Mouse (Mus musculus): Measurements from ENCODE around the gene Krt90. TPM values are rescaled to one million over a fixed set of nuclear protein-coding genes. Genes with fewer than 3 reads are reported as not detected.

The Krt90 gene
- total and polyA plus RNA-seq, 2 experiments: not detected

DNA sequence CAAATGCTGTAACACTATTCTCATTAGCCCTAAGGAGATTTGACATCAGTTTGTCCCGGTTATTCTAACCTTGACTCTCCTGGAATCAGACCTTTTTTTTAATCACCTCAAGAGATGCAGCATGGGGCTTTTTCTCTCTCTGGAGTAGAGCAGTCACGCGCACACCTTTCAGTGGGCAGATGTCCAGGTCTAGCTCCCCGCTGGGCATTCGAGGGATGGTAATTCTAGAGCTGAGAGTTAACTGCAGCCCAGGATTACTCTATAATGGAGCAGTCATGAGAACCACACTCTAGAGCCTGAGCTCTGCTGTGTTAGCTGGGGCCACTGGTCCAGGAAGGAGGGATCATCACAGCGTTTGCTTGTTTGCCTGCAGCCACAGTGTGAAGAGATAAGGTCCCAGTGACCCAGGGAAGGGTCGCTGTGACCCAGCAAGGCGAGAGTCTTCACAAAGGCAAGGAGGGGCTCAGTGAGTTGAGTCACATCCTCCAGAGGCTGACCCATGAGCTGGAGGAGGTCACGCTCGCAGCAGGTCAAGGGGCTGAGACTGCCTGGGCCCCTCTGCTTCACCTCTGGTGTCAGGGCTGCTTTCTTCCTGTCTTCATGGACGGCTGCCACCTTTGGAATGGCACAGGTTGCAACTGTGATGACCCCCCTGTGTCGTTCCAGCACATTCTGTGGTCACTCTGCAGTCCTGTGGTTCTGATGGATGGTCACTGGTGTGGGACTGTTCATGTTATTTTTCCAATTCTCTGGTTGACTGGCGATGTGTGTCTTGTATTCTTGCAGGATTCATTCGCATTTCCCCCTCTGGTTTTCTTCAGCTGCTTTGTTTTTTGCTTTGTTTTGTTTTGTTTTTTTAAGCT lies 55.6 kb downstream of the Krt90 start:
- Histone ChIP-seq H3K79me2 (ENCODE audit: control insufficient read depth, insufficient read depth, low read length) (no peaks in the 10 kb centered on the region), H3K4me3 (ENCODE audit: insufficient read depth, low read depth, low read length) (no peak overlapping the region), H3K36me3 (ENCODE audit: control insufficient read depth, insufficient read depth, low read length) (no peaks in the 10 kb centered on the region), H3K27ac (replicated peaks; ENCODE audit: insufficient read depth, low read depth, low read length) (no peak overlapping the region), H3K9ac (ENCODE audit: low read depth, low read length) (no peak overlapping the region), H3K27me3 (ENCODE audit: control insufficient read depth, insufficient read depth, low read length) (no peaks in the 10 kb centered on the region), H3K4me1 (ENCODE audit: control insufficient read depth, insufficient read depth, low read length) (no peaks in the 10 kb centered on the region)
- DNase-seq (ENCODE audit: extremely low read depth, low read depth, low spot score): no peak
- TF ChIP-seq CTCF (IDR thresholded peaks at IDR 0.05; ENCODE audit: low read depth, low read length) (no peak), POLR2A (IDR thresholded peaks at IDR 0.05; ENCODE audit: extremely low read depth, insufficient read depth, low read length) (no peak)
- 37% methylated on average over 14 of the region's 14 CpGs for WGBS

Other genes starting within 250 kb of the Krt90 start
- 0.07 and 0.09 TPM in 2 replicates for gene Krt80, start 192.8 kb downstream of the Krt90 start, total RNA-seq (2014; rRNA removed)
- gene Krt80, start 192.8 kb downstream of the Krt90 start, polyA plus RNA-seq (2012; rRNA removed): 0.15 and 0.46 TPM in 2 replicates
- 0.20 and 0.37 TPM in 2 replicates for gene Krt7, start 151.9 kb downstream of the Krt90 start, total RNA-seq (2014; rRNA removed)
- gene Krt7, start 151.9 kb downstream of the Krt90 start, polyA plus RNA-seq (2012; rRNA removed): 0.29 and 0.31 TPM in 2 replicates
- gene Krt87, start 124.1 kb downstream of the Krt90 start, total RNA-seq (2014; rRNA removed): not detected in 2 replicates
- gene Krt87, start 124.1 kb downstream of the Krt90 start, polyA plus RNA-seq (2012; rRNA removed): not detected in 2 replicates
- not detected in 2 replicates for gene Krt88, start 115.2 kb downstream of the Krt90 start, total RNA-seq (2014; rRNA removed)
- not detected in 2 replicates for gene Krt88, start 115.2 kb downstream of the Krt90 start, polyA plus RNA-seq (2012; rRNA removed)
- not detected in 2 replicates for gene Krt81, start 99.2 kb downstream of the Krt90 start, total RNA-seq (2014; rRNA removed)
- gene Krt81, start 99.2 kb downstream of the Krt90 start, polyA plus RNA-seq (2012; rRNA removed): not detected in 2 replicates
- not detected in 2 replicates for gene Krt86, start 89.5 kb downstream of the Krt90 start, total RNA-seq (2014; rRNA removed)
- not detected in 2 replicates for gene Krt86, start 89.5 kb downstream of the Krt90 start, polyA plus RNA-seq (2012; rRNA removed)
- not detected in 2 replicates for gene Krt83, start 71.4 kb downstream of the Krt90 start, total RNA-seq (2014; rRNA removed)
- gene Krt83, start 71.4 kb downstream of the Krt90 start, polyA plus RNA-seq (2012; rRNA removed): not detected in 2 replicates
- not detected in 2 replicates for gene Gm49425, start 45.7 kb downstream of the Krt90 start, total RNA-seq (2014; rRNA removed)
- not detected in 2 replicates for gene Gm49425, start 45.7 kb downstream of the Krt90 start, polyA plus RNA-seq (2012; rRNA removed)
- not detected in 2 replicates for gene Krt84, start 30.1 kb downstream of the Krt90 start, total RNA-seq (2014; rRNA removed)
- gene Krt84, start 30.1 kb downstream of the Krt90 start, polyA plus RNA-seq (2012; rRNA removed): not detected in 2 replicates
- not detected in 2 replicates for gene Krt82, start 12.3 kb downstream of the Krt90 start, total RNA-seq (2014; rRNA removed)
- not detected in 2 replicates for gene Krt82, start 12.3 kb downstream of the Krt90 start, polyA plus RNA-seq (2012; rRNA removed)
- gene Krt75, start 11.0 kb upstream of the Krt90 start, total RNA-seq (2014; rRNA removed): not detected in 2 replicates
- gene Krt75, start 11.0 kb upstream of the Krt90 start, polyA plus RNA-seq (2012; rRNA removed): not detected in 2 replicates
- gene Gm5414, start 65.2 kb upstream of the Krt90 start, total RNA-seq (2014; rRNA removed): not detected in 2 replicates
- not detected in 2 replicates for gene Gm5414, start 65.2 kb upstream of the Krt90 start, polyA plus RNA-seq (2012; rRNA removed)
- not detected in 2 replicates for gene Gm5478, start 84.4 kb upstream of the Krt90 start, total RNA-seq (2014; rRNA removed)
- not detected in 2 replicates for gene Gm5478, start 84.4 kb upstream of the Krt90 start, polyA plus RNA-seq (2012; rRNA removed)
- gene Krt6b, start 117.3 kb upstream of the Krt90 start, total RNA-seq (2014; rRNA removed): not detected in 2 replicates
- gene Krt6b, start 117.3 kb upstream of the Krt90 start, polyA plus RNA-seq (2012; rRNA removed): not detected in 2 replicates
- not detected in 2 replicates for gene Krt6a, start 131.4 kb upstream of the Krt90 start, total RNA-seq (2014; rRNA removed)
- not detected in 2 replicates for gene Krt6a, start 131.4 kb upstream of the Krt90 start, polyA plus RNA-seq (2012; rRNA removed)
- not detected in 2 replicates for gene Krt5, start 149.9 kb upstream of the Krt90 start, total RNA-seq (2014; rRNA removed)
- gene Krt5, start 149.9 kb upstream of the Krt90 start, polyA plus RNA-seq (2012; rRNA removed): not detected in 2 replicates
- not detected in 2 replicates for gene Krt71, start 180.2 kb upstream of the Krt90 start, total RNA-seq (2014; rRNA removed)
- not detected in 2 replicates for gene Krt71, start 180.2 kb upstream of the Krt90 start, polyA plus RNA-seq (2012; rRNA removed)
- gene Krt72, start 223.5 kb upstream of the Krt90 start, total RNA-seq (2014; rRNA removed): not detected in 2 replicates
- gene Krt72, start 223.5 kb upstream of the Krt90 start, polyA plus RNA-seq (2012; rRNA removed): not detected in 2 replicates
- gene Krt73, start 239.4 kb upstream of the Krt90 start, total RNA-seq (2014; rRNA removed): not detected in 2 replicates
- gene Krt73, start 239.4 kb upstream of the Krt90 start, polyA plus RNA-seq (2012; rRNA removed): not detected in 2 replicates